Mouse (Mus musculus): ENCODE measurements around the gene D3Ertd254e. TPM values are rescaled to one million over a fixed set of nuclear protein-coding genes. Genes with fewer than 3 reads are reported as not detected.

The D3Ertd254e gene
- polyA plus RNA-seq, 1 experiment from 2014 or later = 4.1 TPM

DNA sequence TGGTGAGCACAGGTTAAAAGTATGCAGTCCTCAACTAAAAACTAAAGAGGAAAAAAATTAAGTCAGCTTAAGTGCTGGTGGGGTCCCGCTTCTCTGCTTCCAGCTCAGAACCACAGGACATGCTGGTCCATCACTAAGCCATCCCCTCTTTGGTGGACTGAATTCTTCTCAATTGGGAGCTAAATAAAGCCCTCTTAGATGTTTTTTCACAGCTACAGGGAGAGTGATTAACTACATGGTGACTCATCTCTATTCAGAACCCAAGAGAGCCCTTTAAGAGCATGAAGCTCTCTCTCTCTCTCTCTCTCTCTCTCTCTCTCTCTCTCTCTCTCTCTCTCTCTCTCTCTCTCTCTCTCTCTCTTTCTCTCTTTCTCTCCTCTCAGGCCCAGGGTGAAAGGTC, 20.5 kb downstream of the D3Ertd254e start:
- Histone ChIP-seq H3K36me3 (peaks cover 25% of the 10 kb centered on the region), H3K4me3 (no peak overlapping the region), H3K27me3 (replicated peaks) (no peaks in the 10 kb centered on the region), H3K27ac (ENCODE audit: poor library complexity, severe bottlenecking) (no peak overlapping the region), H3K9me3 (replicated peaks) (no peaks in the 10 kb centered on the region), H3K9ac (no peak overlapping the region), H3K4me2 (no peak overlapping the region), H3K4me1 (replicated peaks) (peaks cover 9% of the 10 kb centered on the region)
- 86% methylated on average over 1 of the region's 1 CpGs for WGBS
- ATAC-seq (ENCODE audit: insufficient number of reproducible peaks, low FRiP score) = no peak

- Histone ChIP-seq H3K9ac (no peak overlapping the region), H3K4me3 (no peak overlapping the region), H3K4me1 (replicated peaks) (peaks cover 9% of the 10 kb centered on the region), H3K27me3 (replicated peaks) (no peaks in the 10 kb centered on the region), H3K9me3 (replicated peaks) (no peaks in the 10 kb centered on the region), H3K27ac (ENCODE audit: poor library complexity, severe bottlenecking) (no peak overlapping the region), H3K36me3 (peaks cover 6% of the 10 kb centered on the region; the same call in 1 of the 2 replicates), H3K4me2 (no peak overlapping the region)
- no peak for ATAC-seq (ENCODE audit: insufficient number of reproducible peaks, low FRiP score)
- WGBS = 78% methylated on average over 2 of the region's 2 CpGs
These were observed 22.9 kb downstream of the D3Ertd254e start for GRCm38 (mm10) chr3:36173761-36174160.

- Histone ChIP-seq H3K4me1 (replicated peaks) (no peaks in the 10 kb centered on the region), H3K9me3 (replicated peaks) (no peaks in the 10 kb centered on the region), H3K36me3 (no peaks in the 10 kb centered on the region), H3K4me2 (no peak overlapping the region), H3K27me3 (replicated peaks) (no peaks in the 10 kb centered on the region), H3K9ac (no peak overlapping the region), H3K4me3 (no peak overlapping the region), H3K27ac (ENCODE audit: poor library complexity, severe bottlenecking) (no peak overlapping the region)
- no peak for ATAC-seq (ENCODE audit: insufficient number of reproducible peaks, low FRiP score)
- 11% methylated on average over 4 of the region's 4 CpGs for WGBS
These were observed 30.7 kb downstream of the D3Ertd254e start for GRCm38 (mm10) chr3:36181519-36181918.

DNA sequence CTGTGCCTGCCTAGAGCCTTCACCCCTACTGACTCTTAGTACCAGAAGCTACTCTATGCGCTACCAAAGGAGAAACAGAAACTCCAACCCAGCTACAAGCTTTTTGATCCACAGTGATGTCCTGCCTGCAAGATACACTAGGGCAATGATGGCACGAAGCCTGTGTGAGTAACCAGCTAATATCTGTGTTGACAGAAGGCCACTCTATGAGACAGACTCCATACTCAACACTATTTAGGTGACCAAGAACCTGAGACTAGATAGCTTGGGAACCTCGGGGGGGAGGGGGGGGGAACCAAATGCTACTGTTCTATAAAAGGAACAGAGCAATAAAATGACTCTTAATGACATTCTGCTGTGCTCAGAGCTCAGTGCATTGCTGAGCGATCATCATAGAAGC, 35.7 kb downstream of the D3Ertd254e start:
- no peaks in the 10 kb centered on the region for H3K27me3 ChIP-seq (replicated peaks)
- WGBS = 63% methylated on average over 4 of the region's 4 CpGs
- no peak overlapping the region for H3K4me3 ChIP-seq
- H3K36me3 ChIP-seq = no peaks in the 10 kb centered on the region
- H3K4me2 ChIP-seq = no peak overlapping the region
- H3K9ac ChIP-seq = no peak overlapping the region
- no peaks in the 10 kb centered on the region for H3K9me3 ChIP-seq (replicated peaks)
- no peak overlapping the region for H3K27ac ChIP-seq (ENCODE audit: poor library complexity, severe bottlenecking)
- H3K4me1 ChIP-seq (replicated peaks) = no peaks in the 10 kb centered on the region
- ATAC-seq (ENCODE audit: insufficient number of reproducible peaks, low FRiP score) = no peak

GRCm38 (mm10) chr3:36189243-36189642, 38.4 kb downstream of the D3Ertd254e start:
- Histone ChIP-seq H3K36me3 (no peaks in the 10 kb centered on the region), H3K27ac (ENCODE audit: poor library complexity, severe bottlenecking) (no peak overlapping the region), H3K9me3 (replicated peaks) (no peaks in the 10 kb centered on the region), H3K9ac (no peak overlapping the region), H3K27me3 (replicated peaks) (no peaks in the 10 kb centered on the region), H3K4me2 (no peak overlapping the region), H3K4me1 (replicated peaks) (no peaks in the 10 kb centered on the region), H3K4me3 (no peak overlapping the region)
- 78% methylated on average over 8 of the region's 8 CpGs for WGBS
- no peak for ATAC-seq (ENCODE audit: insufficient number of reproducible peaks, low FRiP score)

GRCm38 (mm10) chr3:36201098-36201497, 50.3 kb downstream of the D3Ertd254e start:
- Histone ChIP-seq H3K9me3 (replicated peaks) (no peaks in the 10 kb centered on the region), H3K9ac (no peak overlapping the region), H3K4me3 (no peak overlapping the region), H3K27ac (ENCODE audit: poor library complexity, severe bottlenecking) (no peak overlapping the region), H3K36me3 (no peaks in the 10 kb centered on the region), H3K4me1 (replicated peaks) (no peaks in the 10 kb centered on the region), H3K4me2 (no peak overlapping the region), H3K27me3 (replicated peaks) (no peaks in the 10 kb centered on the region)
- ATAC-seq (ENCODE audit: insufficient number of reproducible peaks, low FRiP score) = no peak
- WGBS = 66% methylated on average over 5 of the region's 5 CpGs

- WGBS = 66% methylated on average over 7 of the region's 7 CpGs
- Histone ChIP-seq H3K4me3 (no peak overlapping the region), H3K27ac (ENCODE audit: poor library complexity, severe bottlenecking) (no peak overlapping the region), H3K27me3 (replicated peaks) (no peaks in the 10 kb centered on the region), H3K4me2 (no peak overlapping the region), H3K36me3 (no peaks in the 10 kb centered on the region), H3K9me3 (replicated peaks) (no peaks in the 10 kb centered on the region), H3K9ac (no peak overlapping the region), H3K4me1 (replicated peaks) (no peaks in the 10 kb centered on the region)
- ATAC-seq (ENCODE audit: insufficient number of reproducible peaks, low FRiP score) = no peak
These were observed 52.1 kb downstream of the D3Ertd254e start for GRCm38 (mm10) chr3:36202932-36203331.

DNA sequence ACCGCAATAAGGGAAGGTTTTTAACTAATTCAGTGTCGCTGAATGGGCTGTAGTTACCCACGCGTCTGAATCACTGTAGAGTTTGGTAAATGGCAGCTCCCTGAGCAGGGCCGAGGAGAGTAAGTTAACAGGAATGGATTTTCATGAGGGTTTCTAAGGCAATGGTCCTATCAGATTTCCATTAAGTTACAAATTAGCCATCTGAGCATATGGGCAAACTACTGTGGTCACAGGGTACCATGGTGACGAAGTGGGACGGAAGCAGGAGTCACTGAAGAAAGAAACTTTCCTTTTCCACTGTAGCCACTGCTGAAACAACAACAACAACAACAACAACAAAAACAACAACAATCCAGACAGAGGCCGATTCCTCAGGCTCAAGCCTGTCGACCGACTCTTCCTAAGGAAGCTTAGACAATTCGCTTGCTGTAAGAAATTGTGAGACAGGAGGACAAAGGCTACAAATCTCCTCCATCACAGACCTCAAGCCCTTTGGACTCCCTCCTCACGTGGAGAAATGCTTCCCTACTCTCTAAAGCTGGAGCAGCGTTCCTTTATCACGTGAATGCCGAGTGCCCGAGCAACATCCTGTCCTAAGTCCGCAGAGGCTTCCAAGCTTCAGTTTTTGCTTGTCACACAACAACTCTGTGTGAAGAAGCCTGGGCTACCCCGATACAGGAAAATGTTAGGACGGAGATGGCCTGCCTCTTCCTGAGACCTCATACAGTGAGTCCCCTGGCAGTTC, 56.9 kb downstream of the D3Ertd254e start:
- no peak overlapping the region for H3K4me2 ChIP-seq
- H3K9me3 ChIP-seq (replicated peaks) = no peaks in the 10 kb centered on the region
- H3K4me3 ChIP-seq = no peak overlapping the region
- ATAC-seq (ENCODE audit: insufficient number of reproducible peaks, low FRiP score) = no peak
- no peaks in the 10 kb centered on the region for H3K27me3 ChIP-seq (replicated peaks)
- H3K4me1 ChIP-seq (replicated peaks) = no peaks in the 10 kb centered on the region
- H3K36me3 ChIP-seq = no peaks in the 10 kb centered on the region
- no peak overlapping the region for H3K27ac ChIP-seq (ENCODE audit: poor library complexity, severe bottlenecking)
- WGBS = 68% methylated on average over 19 of the region's 19 CpGs
- no peak overlapping the region for H3K9ac ChIP-seq

DNA sequence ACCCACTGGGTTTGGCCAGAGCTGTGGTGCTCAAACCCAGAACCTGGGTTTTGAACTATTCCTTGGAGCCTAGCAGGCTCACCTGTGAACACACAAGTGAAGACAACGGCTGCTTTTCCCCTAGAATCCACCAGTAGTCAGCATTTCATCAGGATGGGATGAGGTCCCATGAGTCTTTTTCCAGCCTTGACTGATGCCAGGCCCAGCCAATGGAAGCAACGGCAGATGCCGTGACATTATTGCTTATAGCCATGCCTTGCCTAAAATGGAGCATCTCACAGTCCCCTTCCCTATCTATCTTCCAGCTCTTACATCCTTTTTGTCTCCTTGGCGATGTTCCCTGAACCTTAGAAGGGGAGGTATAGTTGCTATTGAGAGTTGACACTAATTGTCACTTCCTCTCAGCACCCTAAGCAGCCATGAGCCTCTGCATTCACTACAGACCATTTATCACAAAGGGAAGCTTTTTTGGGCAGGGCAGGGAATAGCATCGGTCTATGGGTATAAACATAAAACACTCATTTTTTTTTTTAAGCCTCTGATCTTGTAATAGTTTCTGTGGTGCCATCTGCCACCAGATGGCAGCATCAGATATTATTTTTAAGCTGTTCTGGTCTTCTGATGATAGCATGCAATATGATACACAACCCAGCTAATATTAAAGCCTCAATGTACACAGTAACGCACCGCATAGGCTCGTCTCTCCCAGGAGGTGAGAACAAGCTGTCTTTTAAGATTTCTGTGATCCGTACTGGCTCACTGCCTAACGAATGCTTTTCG, 59.1 kb downstream of the D3Ertd254e start:
- WGBS = 66% methylated on average over 11 of the region's 11 CpGs
- H3K4me2 ChIP-seq = no peak overlapping the region
- no peak overlapping the region for H3K9ac ChIP-seq
- H3K9me3 ChIP-seq (replicated peaks) = no peaks in the 10 kb centered on the region
- no peak overlapping the region for H3K4me3 ChIP-seq
- H3K4me1 ChIP-seq (replicated peaks) = no peaks in the 10 kb centered on the region
- H3K36me3 ChIP-seq = no peaks in the 10 kb centered on the region
- ATAC-seq (ENCODE audit: insufficient number of reproducible peaks, low FRiP score) = no peak
- H3K27ac ChIP-seq (ENCODE audit: poor library complexity, severe bottlenecking) = no peak overlapping the region
- no peaks in the 10 kb centered on the region for H3K27me3 ChIP-seq (replicated peaks)

GRCm38 (mm10) chr3:36210939-36211338, 60.1 kb downstream of the D3Ertd254e start:
- no peaks in the 10 kb centered on the region for H3K9me3 ChIP-seq (replicated peaks)
- 46% methylated on average over 2 of the region's 2 CpGs for WGBS
- ATAC-seq (ENCODE audit: insufficient number of reproducible peaks, low FRiP score) = no peak

DNA sequence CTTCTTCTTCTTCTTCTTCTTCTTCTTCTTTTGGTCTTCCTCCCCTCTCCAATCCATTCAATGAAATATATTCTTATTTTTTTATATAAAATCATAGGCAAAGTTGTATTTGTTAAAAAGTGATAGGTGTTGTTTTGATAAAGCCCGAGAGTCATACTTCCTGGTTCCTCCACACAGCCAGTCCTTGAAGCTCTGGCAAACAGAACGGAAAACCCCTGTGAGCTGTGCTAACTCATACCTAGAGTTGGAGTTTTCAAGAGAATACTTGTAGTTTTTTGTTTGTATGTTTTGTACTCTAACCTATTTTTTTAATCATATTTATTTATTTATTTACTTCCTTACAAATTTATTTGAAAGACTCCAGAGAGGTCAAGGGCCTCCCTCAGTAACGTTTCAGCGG, 61.9 kb downstream of the D3Ertd254e start:
- Histone ChIP-seq H3K36me3 (no peaks in the 10 kb centered on the region), H3K4me1 (replicated peaks) (no peaks in the 10 kb centered on the region), H3K27ac (ENCODE audit: poor library complexity, severe bottlenecking) (no peak overlapping the region), H3K9me3 (replicated peaks) (no peaks in the 10 kb centered on the region), H3K27me3 (replicated peaks) (no peaks in the 10 kb centered on the region), H3K4me2 (no peak overlapping the region), H3K9ac (no peak overlapping the region), H3K4me3 (no peak overlapping the region)
- WGBS = 71% methylated on average over 4 of the region's 4 CpGs
- ATAC-seq (ENCODE audit: insufficient number of reproducible peaks, low FRiP score) = no peak

More at GRCm38 (mm10) chr3:36210939-36211338, 60.1 kb downstream of the D3Ertd254e start:
- H3K27ac ChIP-seq (ENCODE audit: poor library complexity, severe bottlenecking) = no peak overlapping the region
- H3K36me3 ChIP-seq = no peaks in the 10 kb centered on the region
- no peaks in the 10 kb centered on the region for H3K27me3 ChIP-seq (replicated peaks)
- H3K4me1 ChIP-seq (replicated peaks) = no peaks in the 10 kb centered on the region
- no peak overlapping the region for H3K4me3 ChIP-seq
- no peak overlapping the region for H3K4me2 ChIP-seq
- no peak overlapping the region for H3K9ac ChIP-seq
